Mouse (Mus musculus) layer of hippocampus, adult 8-10 months (tissue): ENCODE measurements around the gene Slc35a3. TPM values are rescaled to one million over a fixed set of nuclear protein-coding genes. Genes with fewer than 3 reads are reported as not detected.

Source experiments
- DNase-seq, 2 experiments: peaks; one replicate each; pipeline ENCODE4 v3.0.0; 2022; ENCODE audit warnings: low spot score in 2 of 2
- total RNA-seq, 4 experiments: library from RNA; stranded (reverse); gene quantifications; 2 replicates each; pipeline ENCODE4 v1.2.4; 2022

The Slc35a3 gene
- total RNA-seq, 4 experiments from 2014 or later = 16.3 to 18.2 (median 17.5) TPM

DNA sequence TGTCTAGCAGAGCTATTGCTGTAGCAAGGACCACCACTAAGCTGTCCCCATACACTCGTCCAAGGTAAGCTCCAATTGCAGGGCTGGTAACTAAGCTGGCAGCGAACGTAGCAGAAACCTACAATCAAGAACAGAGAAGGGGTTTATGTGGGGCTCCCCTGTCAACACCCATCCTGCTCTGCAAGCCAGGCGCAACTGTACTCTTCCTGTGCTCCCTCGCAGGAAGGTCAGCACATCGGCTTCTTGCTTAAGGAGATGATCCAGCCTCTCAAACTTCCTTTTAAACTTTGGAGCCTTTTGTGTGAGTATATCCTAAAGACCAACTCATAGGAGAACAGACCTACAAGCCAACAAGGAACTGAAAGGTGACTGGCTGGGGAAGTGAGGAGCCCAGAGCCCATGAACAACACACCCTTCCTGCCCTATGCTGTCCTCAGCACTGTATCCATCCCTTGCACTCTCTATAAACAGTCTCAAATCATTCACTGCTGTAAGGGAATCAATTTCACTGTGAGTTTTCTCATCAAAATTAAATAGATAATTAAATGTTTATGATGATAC lies 70.7 kb downstream of the Slc35a3 start:
- no peak for DNase-seq

GRCm38 (mm10) chr3:116640024-116640423 lies 72.6 kb downstream of the Slc35a3 start:
- no peak for DNase-seq

GRCm38 (mm10) chr3:116638572-116638971 lies 74.1 kb downstream of the Slc35a3 start:
- DNase-seq = no peak

DNA sequence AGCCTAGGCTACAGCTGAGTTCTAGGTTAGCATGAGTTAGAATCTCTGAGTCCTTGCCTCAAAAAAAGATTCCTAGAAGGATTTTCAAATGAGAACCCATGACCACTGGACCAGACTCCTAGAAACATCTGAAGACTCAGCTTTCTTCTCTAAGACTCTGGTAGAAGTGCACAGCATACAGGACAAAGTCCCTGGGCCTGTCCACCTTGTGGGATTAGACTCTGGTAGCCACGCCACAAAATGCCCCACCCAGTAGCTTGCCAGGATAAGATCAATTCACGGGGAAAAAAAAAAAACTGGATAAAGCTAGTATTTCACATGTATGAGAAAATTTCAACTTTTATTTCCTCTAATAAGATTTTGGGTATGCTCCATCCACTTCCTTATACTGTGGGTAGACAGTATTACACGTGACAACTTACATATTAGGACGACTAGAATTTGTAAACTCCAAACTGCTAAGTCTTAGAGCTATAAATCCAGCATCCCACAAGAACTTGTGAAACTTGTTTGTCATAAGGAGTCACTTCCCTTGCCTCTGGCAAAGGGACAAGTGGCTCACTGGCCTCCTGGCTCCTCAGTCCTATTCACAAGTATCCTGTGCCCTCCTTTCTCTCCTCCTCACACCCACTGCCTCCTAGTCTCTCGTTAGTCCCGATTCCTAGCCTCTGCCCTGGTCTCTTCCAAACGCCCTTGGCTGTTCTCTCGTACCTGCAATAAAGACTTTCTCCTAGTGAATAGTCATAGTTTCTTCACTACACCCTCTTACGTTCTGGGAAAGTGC lies 74.7 kb downstream of the Slc35a3 start:
- no peak for DNase-seq

GRCm38 (mm10) chr3:116635799-116636198 lies 76.8 kb downstream of the Slc35a3 start:
- DNase-seq = no peak

DNA sequence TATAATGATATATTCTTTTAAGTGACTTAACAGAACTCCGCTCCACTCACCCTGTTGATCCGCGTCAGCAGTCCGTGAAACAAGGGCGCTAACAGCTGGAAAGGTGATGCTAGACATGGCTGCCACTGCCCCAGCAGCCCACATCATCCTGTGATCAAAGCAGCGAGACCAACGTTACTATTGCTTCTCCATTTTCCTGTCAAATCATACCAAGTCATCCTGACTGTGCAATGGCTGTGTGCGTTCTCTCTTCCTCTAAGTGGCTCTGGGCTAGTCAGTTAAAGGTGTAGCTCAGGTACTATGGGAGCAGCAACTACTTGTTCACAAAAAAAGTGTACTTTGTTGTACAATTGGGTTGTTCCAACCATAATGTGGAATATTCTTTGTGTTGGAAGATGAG lies 77.8 kb downstream of the Slc35a3 start:
- DNase-seq = no peak

- no peak for DNase-seq
Measured at GRCm38 (mm10) chr3:116634091-116634490, 78.5 kb downstream of the Slc35a3 start.

DNA sequence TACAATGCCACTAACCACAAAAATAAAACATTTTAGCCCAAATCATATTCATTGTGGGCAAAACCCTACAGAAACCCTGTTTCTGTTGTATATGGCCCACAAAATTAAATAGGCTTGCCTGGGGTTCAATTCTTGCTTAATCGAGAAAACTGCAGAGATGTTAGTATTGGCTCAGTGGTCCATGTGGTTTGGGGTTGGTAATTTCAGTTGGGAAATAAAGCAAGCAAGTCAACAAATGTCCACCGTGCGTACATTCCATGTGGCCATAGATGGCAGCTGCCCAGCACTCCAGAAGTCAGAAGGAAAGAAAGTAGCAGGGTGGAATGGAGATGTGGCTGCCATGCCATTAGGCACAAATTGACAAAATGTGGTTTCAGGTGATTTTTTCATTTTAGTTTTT lies 79.7 kb downstream of the Slc35a3 start:
- DNase-seq = no peak

DNA sequence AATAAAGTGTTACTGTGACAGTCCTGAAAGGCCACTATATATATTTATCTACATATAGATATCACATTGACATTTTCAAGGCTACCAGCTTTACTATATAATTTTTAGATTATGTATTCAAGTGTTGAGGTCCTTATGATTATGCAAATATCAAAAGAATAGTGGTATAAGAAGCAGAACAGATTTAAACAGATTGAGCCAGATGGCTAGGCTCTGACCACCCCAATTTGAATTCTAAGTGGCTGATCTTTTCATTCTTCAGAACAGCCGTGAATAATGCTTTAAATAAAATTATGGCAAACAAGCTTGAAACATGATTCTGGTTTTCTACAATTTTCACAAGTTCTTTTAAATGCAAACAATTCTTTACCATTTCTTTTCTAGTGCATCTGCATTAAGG lies 81.2 kb downstream of the Slc35a3 start:
- no peak for DNase-seq

DNA sequence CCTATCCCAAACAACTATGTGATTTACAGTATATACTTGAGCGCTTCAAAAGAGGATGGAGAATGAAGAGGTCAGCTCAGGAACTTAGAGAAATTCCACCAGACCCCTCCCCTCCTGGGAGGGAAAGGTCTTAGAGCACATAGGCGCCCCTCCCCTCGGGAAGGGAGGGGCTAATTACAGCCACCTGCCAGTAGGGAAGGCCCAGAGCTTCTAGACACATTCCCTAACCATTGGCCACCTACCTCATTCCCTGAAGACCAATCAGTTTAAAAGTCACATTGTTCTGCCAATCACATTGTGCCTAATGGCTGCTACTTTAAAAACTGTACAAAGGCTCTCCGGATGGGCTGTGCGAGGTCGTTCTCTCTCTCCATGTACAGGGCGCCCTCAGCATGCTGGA lies 90.0 kb downstream of the Slc35a3 start:
- DNase-seq = no peak

- DNase-seq = no peak
Measured at GRCm38 (mm10) chr3:116620636-116621370, 91.8 kb downstream of the Slc35a3 start.

Other genes with a start within 250 kb of the Slc35a3 start
- 10 to 100 TPM; 55.3 to 62.4 (median 60.2) TPM for gene Rtca, start 204.6 kb downstream of the Slc35a3 start, total RNA-seq
- 10 to 100 TPM; 16.5 to 23.1 (median 18.1) TPM for gene Dbt, start 199.8 kb downstream of the Slc35a3 start, total RNA-seq
- under 1 TPM in 3 of 4 experiments, not detected in 1; 0.17 to 0.45 (median 0.31) TPM for gene Lrrc39, start 149.9 kb downstream of the Slc35a3 start, total RNA-seq
- 1 to 10 TPM; 5.9 to 8.6 (median 7.9) TPM for gene Sass6, start 117.8 kb downstream of the Slc35a3 start, total RNA-seq
- gene Trmt13, start 98.2 kb downstream of the Slc35a3 start, total RNA-seq = 10 to 100 TPM; 18.4 to 26.2 (median 20.4) TPM
- gene Mfsd14a, start 50.2 kb downstream of the Slc35a3 start, total RNA-seq = 10 to 100 TPM; 55.4 to 62.1 (median 59.8) TPM
- gene Gm43191, start 31.6 kb downstream of the Slc35a3 start, total RNA-seq = not detected
- 10 to 100 TPM; 26.4 to 27.8 (median 27.1) TPM for gene Agl, start 95.3 kb upstream of the Slc35a3 start, total RNA-seq
- 1 to 10 TPM in 2 of 4 experiments, under 1 TPM in 2; 0.47 to 3.0 (median 1.5) TPM for gene Frrs1, start 146.6 kb upstream of the Slc35a3 start, total RNA-seq